Mouse (Mus musculus): Measurements from ENCODE around the gene Tjap1. TPM values are rescaled to one million over a fixed set of nuclear protein-coding genes. Genes with fewer than 3 reads are reported as not detected.

The Tjap1 gene
- total and polyA plus RNA-seq, 3 experiments = 12.9 to 41.2 TPM; not detected in 1

DNA sequence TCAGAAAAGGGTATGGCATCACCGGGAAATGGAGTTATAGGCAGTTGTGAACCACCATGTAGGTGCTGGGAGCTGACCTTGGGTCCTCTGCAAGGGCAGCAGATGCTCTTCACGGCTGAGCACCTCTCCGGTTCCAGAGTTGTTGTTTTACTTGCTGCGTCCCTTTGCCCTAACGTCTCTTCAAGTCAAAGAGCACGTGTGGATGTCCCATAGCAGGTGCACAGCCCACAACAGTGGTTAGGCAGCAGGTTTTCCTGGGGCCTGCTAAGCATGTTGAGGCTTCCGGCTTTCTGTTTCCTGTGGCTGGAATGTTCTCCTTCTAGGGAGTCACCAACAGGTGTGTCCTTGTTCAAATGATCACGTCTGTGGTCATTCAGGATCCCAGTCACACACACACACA, 1.1 kb upstream of the Tjap1 start:
- TF ChIP-seq TCF12 (IDR thresholded peaks at IDR 0.05; ENCODE audit: low read depth, low read length) (no peak), POLR2AphosphoS2 (IDR thresholded peaks at IDR 0.05; ENCODE audit: low read length) (no peak), MAX (IDR thresholded peaks at IDR 0.05; ENCODE audit: low read length) (no peak), ELF1 (IDR thresholded peaks at IDR 0.05; ENCODE audit: low read depth, low read length) (no peak), TBP (IDR thresholded peaks at IDR 0.05; ENCODE audit: low read depth, low read length) (no peak), CHD2 (IDR thresholded peaks at IDR 0.05; ENCODE audit: low read length) (no peak), JUND (IDR thresholded peaks at IDR 0.05; ENCODE audit: low read depth, low read length) (no peak), KAT2A (conservative IDR thresholded peaks at IDR 0.05; ENCODE audit: low read depth, low read length) (no peak), MAFK (IDR thresholded peaks at IDR 0.05; ENCODE audit: borderline replicate concordance, low read depth, low read length) (no peak), RAD21 (IDR thresholded peaks at IDR 0.05; ENCODE audit: low read depth, low read length) (no peak), RCOR1 (IDR thresholded peaks at IDR 0.05; ENCODE audit: low read depth, low read length) (no peak), MYB (IDR thresholded peaks at IDR 0.05; ENCODE audit: low read depth, low read length) (no peak), NRF1 (IDR thresholded peaks at IDR 0.05; ENCODE audit: insufficient read depth, low read depth, low read length, poor library complexity, severe bottlenecking) (no peak), TAL1 (IDR thresholded peaks at IDR 0.05; ENCODE audit: low read length) (no peak), USF1 (IDR thresholded peaks at IDR 0.05; ENCODE audit: low read depth, low read length) (no peak), MXI1 (IDR thresholded peaks at IDR 0.05; ENCODE audit: low read depth, low read length) (no peak), ETS1 (IDR thresholded peaks at IDR 0.05; ENCODE audit: low read depth, low read length) (no peak)
- Histone ChIP-seq H3K9ac (ENCODE audit: control insufficient read depth, low read depth, low read length, poor library complexity, severe bottlenecking) (no peak overlapping the region), H3K27me3 (ENCODE audit: control insufficient read depth in 1 of 2, insufficient read depth in 2 of 2, low read length in 2 of 2) (no peaks in the 10 kb centered on the region), H3K4me3 (ENCODE audit: control insufficient read depth in 1 of 2, insufficient read depth in 1 of 2, low read depth in 2 of 2, low read length in 2 of 2) (no peak overlapping the region), H3K4me1 (ENCODE audit: control insufficient read depth in 1 of 2, insufficient read depth in 2 of 2, low read length in 2 of 2) (peaks cover 0 to 18% of the 10 kb centered on the region in 2 experiments; a peak in 3 of 4 replicates), H3K9me3 (replicated peaks; ENCODE audit: insufficient read depth, low read length) (no peaks in the 10 kb centered on the region), H3K79me2 (ENCODE audit: control insufficient read depth, insufficient read depth, low read length, poor library complexity) (peaks cover 23% of the 10 kb centered on the region), H3K36me3 (ENCODE audit: control insufficient read depth in 1 of 2, insufficient read depth in 2 of 2, low read length in 2 of 2) (peaks cover 2 to 13% of the 10 kb centered on the region in 2 experiments), H3K27ac (ENCODE audit: control insufficient read depth, low read depth, low read length) (no peak overlapping the region)
- DNase-seq (ENCODE audit: low read depth, low spot score) = no peak

DNA sequence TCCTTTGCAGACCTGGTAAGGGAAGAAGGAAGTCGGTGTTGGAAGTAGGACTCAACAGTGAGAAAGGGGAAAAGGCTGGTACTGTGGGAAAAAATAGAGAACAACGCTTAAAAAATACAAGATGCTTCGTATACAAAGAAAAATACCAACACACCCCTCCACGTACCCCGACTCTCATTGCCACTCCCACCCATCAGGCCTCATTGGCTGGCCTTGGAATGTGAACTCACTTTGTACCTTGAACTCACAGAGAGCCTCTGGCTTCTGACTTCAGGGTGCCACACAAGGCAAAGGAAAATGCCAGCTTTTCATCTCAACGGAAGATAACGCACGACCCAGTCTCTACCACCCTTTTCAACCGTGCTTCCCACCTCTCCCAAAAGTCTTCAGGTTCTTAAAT, 314 bp upstream of the Tjap1 start:
- TF ChIP-seq MXI1 (IDR thresholded peaks at IDR 0.05; ENCODE audit: low read depth, low read length) = peak; percentile 31; the same call in 1 of the 2 replicates
- TF ChIP-seq CHD2 (IDR thresholded peaks at IDR 0.05; ENCODE audit: low read length) = peak; percentile 13; the same call in 1 of the 2 replicates
- peak; percentile 47; the same call in 1 of the 2 replicates for TF ChIP-seq RCOR1 (IDR thresholded peaks at IDR 0.05; ENCODE audit: low read depth, low read length)
- TF ChIP-seq ZMIZ1 (IDR thresholded peaks at IDR 0.05; ENCODE audit: low read depth, low read length) = peak; percentile 48; the same call in 1 of the 2 replicates
- 0 out of 2 replicates have a peak, but pooled peaks have one; percentile 41 for TF ChIP-seq CHD1 (IDR thresholded peaks at IDR 0.05; ENCODE audit: low read depth, low read length)
- no peak for TF ChIP-seq POLR2AphosphoS2 (IDR thresholded peaks at IDR 0.05; ENCODE audit: low read length)
- 0 out of 2 replicates have a peak, but pooled peaks have one; percentile 29 for TF ChIP-seq ELF1 (IDR thresholded peaks at IDR 0.05; ENCODE audit: low read depth, low read length)
- TF ChIP-seq SIN3A (IDR thresholded peaks at IDR 0.05; ENCODE audit: low read length) = 0 out of 2 replicates have a peak, but pooled peaks have one; percentile 10
- TF ChIP-seq POLR2A (IDR thresholded peaks at IDR 0.05; ENCODE audit: control insufficient read depth in 1 of 2, insufficient read depth in 1 of 2, low read depth in 1 of 2, low read length in 2 of 2, poor library complexity in 1 of 2) = no peak
- TF ChIP-seq TCF12 (IDR thresholded peaks at IDR 0.05; ENCODE audit: low read depth, low read length) = 0 out of 2 replicates have a peak, but pooled peaks have one; percentile 3
- TF ChIP-seq MAZ (IDR thresholded peaks at IDR 0.05; ENCODE audit: low read depth, low read length) = 0 out of 2 replicates have a peak, but pooled peaks have one; percentile 12
- peak; percentile 47; the same call in 1 of the 2 replicates for TF ChIP-seq MYC (IDR thresholded peaks at IDR 0.05; ENCODE audit: low read depth, low read length)
- TF ChIP-seq TBP (IDR thresholded peaks at IDR 0.05; ENCODE audit: low read depth, low read length) = no peak
- TF ChIP-seq SMC3 (IDR thresholded peaks at IDR 0.05; ENCODE audit: low read depth, low read length) = 0 out of 2 replicates have a peak, but pooled peaks have one; percentile 4
- peak overlapping the region; percentile 57 to 91 for H3K4me3 ChIP-seq (ENCODE audit: control insufficient read depth in 1 of 2, insufficient read depth in 1 of 2, low read depth in 2 of 2, low read length in 2 of 2)
- H3K9ac ChIP-seq (ENCODE audit: control insufficient read depth, low read depth, low read length, poor library complexity, severe bottlenecking) = peak overlapping the region; percentile 40

More for the DNA sequence above, 314 bp upstream of the Tjap1 start:
- no peak for DNase-seq (ENCODE audit: low read depth, low spot score)
- Histone ChIP-seq H3K4me1 (ENCODE audit: control insufficient read depth in 1 of 2, insufficient read depth in 2 of 2, low read length in 2 of 2) (peaks cover 0 to 18% of the 10 kb centered on the region in 2 experiments; a peak in 3 of 4 replicates), H3K27ac (ENCODE audit: control insufficient read depth, low read depth, low read length) (no peak overlapping the region), H3K27me3 (ENCODE audit: control insufficient read depth in 1 of 2, insufficient read depth in 2 of 2, low read length in 2 of 2) (no peaks in the 10 kb centered on the region), H3K9me3 (replicated peaks; ENCODE audit: insufficient read depth, low read length) (no peaks in the 10 kb centered on the region), H3K36me3 (ENCODE audit: control insufficient read depth in 1 of 2, insufficient read depth in 2 of 2, low read length in 2 of 2) (peaks cover 2 to 13% of the 10 kb centered on the region in 2 experiments), H3K79me2 (ENCODE audit: control insufficient read depth, insufficient read depth, low read length, poor library complexity) (peaks cover 23% of the 10 kb centered on the region)

Measured in MEL (cell line).